Mouse (Mus musculus) intestine, postnatal 0 days (tissue): ENCODE data around the gene Tmem189. TPM values are rescaled to one million over a fixed set of nuclear protein-coding genes. Genes with fewer than 3 reads are reported as not detected.

ENCODE experiments used
- ATAC-seq: fragments of 200-750 bp; cut with Nextera tagmentation; 2 replicates; pipeline ENCODE4 v1.8.0; 2017; ENCODE audit warnings: mild to moderate bottlenecking, moderate TSS enrichment, moderate library complexity
- H3K27ac ChIP-seq: fragments of 300-500 bp; sonication (generic); 2 replicates; pipeline ENCODE4 v1.5.1; 2014; ENCODE audit warnings: mild to moderate bottlenecking, low read depth, low read length, moderate library complexity
- H3K27me3 ChIP-seq: fragments of 300-500 bp; sonication (generic); replicated peaks from 2 replicates; pipeline ENCODE4 v1.6.1; 2014; ENCODE audit warnings: low read length, mixed read lengths; ENCODE audit not compliant: control insufficient read depth, insufficient read depth
- H3K36me3 ChIP-seq: fragments of 300-500 bp; sonication (generic); 2 replicates; pipeline ENCODE4 v1.6.1; 2014; ENCODE audit warnings: mild to moderate bottlenecking, moderate library complexity; ENCODE audit not compliant: control insufficient read depth, insufficient read depth
- H3K4me1 ChIP-seq: fragments of 300-500 bp; sonication (generic); replicated peaks from 2 replicates; pipeline ENCODE4 v1.6.1; 2014; ENCODE audit warnings: antibody characterized with exemption, low read length, mixed read lengths; ENCODE audit not compliant: control insufficient read depth, insufficient read depth
- H3K4me2 ChIP-seq: fragments of 300-500 bp; sonication (generic); replicated peaks from 2 replicates; pipeline ENCODE4 v1.6.1; 2014; ENCODE audit warnings: low read depth, mild to moderate bottlenecking, moderate library complexity
- H3K4me3 ChIP-seq: fragments of 300-500 bp; sonication (generic); 2 replicates; pipeline ENCODE4 v1.5.1; 2014; ENCODE audit warnings: low read depth, low read length
- H3K9ac ChIP-seq: fragments of 300-500 bp; sonication (generic); 2 replicates; pipeline ENCODE4 v1.6.1; 2014; ENCODE audit warnings: mild to moderate bottlenecking, low read depth, low read length
- H3K9me3 ChIP-seq: fragments of 300-500 bp; sonication (generic); 2 replicates; pipeline ENCODE4 v1.6.1; 2016; ENCODE audit warnings: mixed run types; ENCODE audit not compliant: control insufficient read depth
- CTCF ChIP-seq: sonication (generic); IDR thresholded peaks from 2 replicates; pipeline ENCODE4 v1.5.1; 2016; ENCODE audit warnings: low read depth, mild to moderate bottlenecking, control low read depth, antibody characterized with exemption, moderate library complexity
- WGBS: fragments of 180-500 bp; shearing (Covaris S2); extraction: QIAGEN DNeasy Blood & Tissue Kit; methylation state at CpG from one replicate; pipeline ENCODE4 v1.1.7; 2014; 5-methylcytosine and 5-hydroxymethylcytosine counted together
- polyA plus RNA-seq: library from polyadenylated mRNA; unstranded; fragments of >200 nt; fragmentation: Nextera tagmentation; extraction: Ambion mirVana; gene quantifications from 2 replicates; pipeline ENCODE4 v1.2.1, GENCODE M21; 2015

Gene Tmem189
- polyA plus RNA-seq, 1 experiment from 2014 or later: 26.8 TPM

GRCm38 (mm10) chr2:167706183-167706939 is 16.7 kb upstream of the Tmem189 start:
- Histone ChIP-seq H3K4me3 (no peak overlapping the region), H3K27ac (peak overlapping the region; percentile 64; the same call in 1 of the 2 replicates), H3K36me3 (no peaks in the 10 kb centered on the region), H3K9me3 (no peaks in the 10 kb centered on the region), H3K4me2 (no peak overlapping the region), H3K4me1 (peaks cover 4% of the 10 kb centered on the region), H3K27me3 (no peaks in the 10 kb centered on the region), H3K9ac (peak overlapping the region; percentile 48; the same call in 1 of the 2 replicates)
- peak; percentile 82 for ATAC-seq
- TF ChIP-seq CTCF: no peak
- WGBS: 41% methylated on average over 11 of the region's 11 CpGs

- H3K27ac ChIP-seq: no peak overlapping the region
- no peak for ATAC-seq
- no peaks in the 10 kb centered on the region for H3K27me3 ChIP-seq
- peaks cover 4% of the 10 kb centered on the region for H3K4me1 ChIP-seq
- H3K36me3 ChIP-seq: no peaks in the 10 kb centered on the region
- H3K9ac ChIP-seq: no peak overlapping the region
- whole genome bisulfite sequencing: 80% methylated on average over 4 of the region's 4 CpGs
- no peak for TF ChIP-seq CTCF
- no peak overlapping the region for H3K4me3 ChIP-seq
- H3K9me3 ChIP-seq: no peaks in the 10 kb centered on the region
- no peak overlapping the region for H3K4me2 ChIP-seq
Observed at GRCm38 (mm10) chr2:167704409-167704808, 14.8 kb upstream of the Tmem189 start.

GRCm38 (mm10) chr2:167702126-167702525 is 12.5 kb upstream of the Tmem189 start:
- no peak overlapping the region for H3K4me3 ChIP-seq
- H3K27ac ChIP-seq: no peak overlapping the region
- ATAC-seq: no peak
- TF ChIP-seq CTCF: no peak
- H3K4me2 ChIP-seq: no peak overlapping the region
- no peak overlapping the region for H3K9ac ChIP-seq
- H3K36me3 ChIP-seq: no peaks in the 10 kb centered on the region
- peaks cover 7% of the 10 kb centered on the region for H3K4me1 ChIP-seq
- no peaks in the 10 kb centered on the region for H3K27me3 ChIP-seq
- no peaks in the 10 kb centered on the region for H3K9me3 ChIP-seq
- WGBS: 69% methylated on average over 6 of the region's 6 CpGs

- no peak overlapping the region for H3K4me2 ChIP-seq
- H3K27me3 ChIP-seq: no peaks in the 10 kb centered on the region
- no peaks in the 10 kb centered on the region for H3K9me3 ChIP-seq
- 76% methylated on average over 5 of the region's 5 CpGs for WGBS
- H3K9ac ChIP-seq: no peak overlapping the region
- TF ChIP-seq CTCF: no peak
- H3K27ac ChIP-seq: no peak overlapping the region
- H3K36me3 ChIP-seq: no peaks in the 10 kb centered on the region
- ATAC-seq: no peak
- H3K4me1 ChIP-seq: peaks cover 7% of the 10 kb centered on the region
- no peak overlapping the region for H3K4me3 ChIP-seq
Observed at GRCm38 (mm10) chr2:167701472-167701871, 11.8 kb upstream of the Tmem189 start.

- no peak for ATAC-seq
Observed at GRCm38 (mm10) chr2:167700018-167700417, 10.4 kb upstream of the Tmem189 start.

GRCm38 (mm10) chr2:167697902-167698301 is 8.3 kb upstream of the Tmem189 start:
- H3K9ac ChIP-seq: peak overlapping the region; percentile 0; the same call in 1 of the 2 replicates
- H3K27me3 ChIP-seq: no peaks in the 10 kb centered on the region
- H3K4me3 ChIP-seq: no peak overlapping the region
- peaks cover 4% of the 10 kb centered on the region for H3K4me1 ChIP-seq
- H3K9me3 ChIP-seq: no peaks in the 10 kb centered on the region
- H3K27ac ChIP-seq: peak overlapping the region; percentile 80
- H3K4me2 ChIP-seq: peak overlapping the region; percentile 24; the same call in 1 of the 2 replicates
- TF ChIP-seq CTCF: no peak
- ATAC-seq: peak; percentile 63
- H3K36me3 ChIP-seq: no peaks in the 10 kb centered on the region
- WGBS: 14% methylated on average over 5 of the region's 5 CpGs

More at GRCm38 (mm10) chr2:167700018-167700417, 10.4 kb upstream of the Tmem189 start:
- Histone ChIP-seq H3K27me3 (no peaks in the 10 kb centered on the region), H3K9ac (no peak overlapping the region), H3K9me3 (no peaks in the 10 kb centered on the region), H3K36me3 (no peaks in the 10 kb centered on the region), H3K27ac (no peak overlapping the region), H3K4me3 (no peak overlapping the region), H3K4me2 (no peak overlapping the region), H3K4me1 (peaks cover 4% of the 10 kb centered on the region)
- no peak for TF ChIP-seq CTCF
- 76% methylated on average over 5 of the region's 5 CpGs for WGBS
